Mouse (Mus musculus) CH12.LX (cell line): ENCODE results near the gene Hoxa7. TPM values are rescaled to one million over a fixed set of nuclear protein-coding genes. Genes with fewer than 3 reads are reported as not detected.

Source experiments
- DNase-seq: peaks from one replicate; pipeline ENCODE4 v3.0.0-alpha.2; 2013; ENCODE audit errors: extremely low read depth
- H3K27ac ChIP-seq: 2 replicates; pipeline ENCODE4 v1.5.1; 2012; ENCODE audit warnings: low read depth, mild to moderate bottlenecking, control low read depth, moderate library complexity; ENCODE audit not compliant: insufficient read depth
- H3K27me3 ChIP-seq: replicated peaks from 2 replicates; pipeline ENCODE3; 2012; ENCODE audit warnings: inconsistent platforms
- H3K36me3 ChIP-seq, 2 experiments: replicated peaks in 1 of 2; 2 replicates each; pipeline versions ENCODE3 to v1.6.1; 2012; ENCODE audit warnings: inconsistent platforms in 1 of 2, low read length in 1 of 2, mild to moderate bottlenecking in 1 of 2, mixed read lengths in 1 of 2, moderate library complexity in 1 of 2; ENCODE audit not compliant: control insufficient read depth in 1 of 2, insufficient read depth in 1 of 2
- H3K4me1 ChIP-seq, 2 experiments: 2 replicates each; pipeline ENCODE4 v1.6.1; 2012; ENCODE audit warnings: inconsistent platforms in 1 of 2, moderate library complexity in 1 of 2; ENCODE audit not compliant: insufficient read depth in 2 of 2, control insufficient read depth in 1 of 2
- H3K4me2 ChIP-seq: 2 replicates; pipeline ENCODE4 v1.6.1; 2012; ENCODE audit warnings: low read depth, mild to moderate bottlenecking, control low read depth; ENCODE audit not compliant: poor library complexity, insufficient read depth, severe bottlenecking
- H3K4me3 ChIP-seq, 3 experiments: fragments of 150-350 bp in 1 of 3; sonication (generic) in 1 of 3; replicated peaks in 1 of 3; 2 replicates each; pipeline versions ENCODE3 to v1.5.1; 2011 to 2012; ENCODE audit warnings: low read depth in 2 of 3, low read length in 2 of 3, mild to moderate bottlenecking in 2 of 3, moderate library complexity in 2 of 3, control low read depth in 1 of 3, improper control_type of control experiment in 1 of 3, inconsistent platforms in 1 of 3, mixed read lengths in 1 of 3; ENCODE audit not compliant: poor library complexity in 1 of 3
- H3K79me2 ChIP-seq: replicated peaks from 2 replicates; pipeline ENCODE4 v1.6.1; 2012; ENCODE audit warnings: mild to moderate bottlenecking, moderate library complexity; ENCODE audit not compliant: control insufficient read depth, poor library complexity, insufficient read depth, severe bottlenecking; ENCODE audit errors: extremely low read depth
- H3K9ac ChIP-seq: 2 replicates; pipeline ENCODE4 v1.6.1; 2012; ENCODE audit warnings: low read depth, mild to moderate bottlenecking, control low read depth, moderate library complexity; ENCODE audit not compliant: insufficient read depth
- H3K9me3 ChIP-seq: replicated peaks from 2 replicates; pipeline ENCODE3; 2012; ENCODE audit warnings: low read length, inconsistent platforms, mixed read lengths
- CHD2 ChIP-seq: IDR thresholded peaks from 2 replicates; pipeline ENCODE4 v1.6.1; 2011; ENCODE audit warnings: low read length, improper control_type of control experiment
- E2F4 ChIP-seq: IDR thresholded peaks from 2 replicates; pipeline ENCODE4 v1.6.1; 2011; ENCODE audit warnings: low read depth, low read length, improper control_type of control experiment; ENCODE audit not compliant: insufficient replicate concordance
- EP300 ChIP-seq: IDR thresholded peaks from 2 replicates; pipeline ENCODE4 v1.6.1; 2011; ENCODE audit warnings: low read length, improper control_type of control experiment
- ETS1 ChIP-seq: conservative IDR thresholded peaks from 2 replicates; pipeline ENCODE4 v1.6.1; 2012; ENCODE audit warnings: low read depth, mild to moderate bottlenecking, inconsistent platforms, low read length, improper control_type of control experiment, moderate library complexity
- GABPA ChIP-seq: IDR thresholded peaks from 2 replicates; pipeline ENCODE4 v1.6.1; 2012; ENCODE audit warnings: low read depth, low read length, improper control_type of control experiment, inconsistent platforms; ENCODE audit not compliant: insufficient replicate concordance
- JUN ChIP-seq: IDR thresholded peaks from 2 replicates; pipeline ENCODE4 v1.6.1; 2011; ENCODE audit warnings: low read depth, mild to moderate bottlenecking, low read length, improper control_type of control experiment, moderate library complexity; ENCODE audit not compliant: insufficient read depth
- KAT2A ChIP-seq: IDR thresholded peaks from 2 replicates; pipeline ENCODE4 v1.6.1; 2012; ENCODE audit warnings: low read length, improper control_type of control experiment, inconsistent platforms; ENCODE audit not compliant: insufficient replicate concordance
- MAFK ChIP-seq: IDR thresholded peaks from 2 replicates; pipeline ENCODE4 v1.6.1; 2011; ENCODE audit warnings: low read length, improper control_type of control experiment; ENCODE audit not compliant: insufficient replicate concordance
- MAX ChIP-seq: IDR thresholded peaks from 2 replicates; pipeline ENCODE4 v1.6.1; 2011; ENCODE audit warnings: low read length, improper control_type of control experiment
- MEF2A ChIP-seq: IDR thresholded peaks from 2 replicates; pipeline ENCODE4 v1.6.1; 2014; ENCODE audit warnings: low read depth, mild to moderate bottlenecking, inconsistent platforms, low read length, improper control_type of control experiment, borderline replicate concordance
- MXI1 ChIP-seq: IDR thresholded peaks from 2 replicates; pipeline ENCODE4 v1.6.1; 2011; ENCODE audit warnings: mild to moderate bottlenecking, low read depth, low read length, improper control_type of control experiment
- MYC ChIP-seq: IDR thresholded peaks from 2 replicates; pipeline ENCODE4 v1.6.1; 2011; ENCODE audit warnings: low read depth, mild to moderate bottlenecking, improper control_type of control experiment, low read length
- NRF1 ChIP-seq: IDR thresholded peaks from 2 replicates; pipeline ENCODE4 v1.6.1; 2014; ENCODE audit warnings: low read depth, mild to moderate bottlenecking, inconsistent platforms, low read length, improper control_type of control experiment, moderate library complexity
- PAX5 ChIP-seq: IDR thresholded peaks from 2 replicates; pipeline ENCODE4 v1.6.1; 2012; ENCODE audit warnings: low read length, inconsistent platforms, mixed read lengths
- RAD21 ChIP-seq: IDR thresholded peaks from 2 replicates; pipeline ENCODE4 v1.6.1; 2011; ENCODE audit warnings: low read depth, mild to moderate bottlenecking, low read length, improper control_type of control experiment, moderate library complexity
- SIN3A ChIP-seq: IDR thresholded peaks from 2 replicates; pipeline ENCODE4 v1.6.1; 2012; ENCODE audit warnings: low read length, improper control_type of control experiment, inconsistent platforms
- TBP ChIP-seq: conservative IDR thresholded peaks from 2 replicates; pipeline ENCODE4 v1.6.1; 2011; ENCODE audit warnings: low read depth, low read length, improper control_type of control experiment
- UBTF ChIP-seq: IDR thresholded peaks from 2 replicates; pipeline ENCODE4 v1.6.1; 2012; ENCODE audit warnings: low read depth, mild to moderate bottlenecking, inconsistent platforms, low read length, improper control_type of control experiment, moderate library complexity
- USF1 ChIP-seq: IDR thresholded peaks from 2 replicates; pipeline ENCODE4 v1.6.1; 2014; ENCODE audit warnings: low read depth, mild to moderate bottlenecking, inconsistent platforms, low read length, improper control_type of control experiment
- USF2 ChIP-seq: conservative IDR thresholded peaks from 2 replicates; pipeline ENCODE4 v1.6.1; 2011; ENCODE audit warnings: low read depth, low read length, improper control_type of control experiment
- ZC3H11A ChIP-seq: IDR thresholded peaks from 2 replicates; pipeline ENCODE4 v1.6.1; 2012; ENCODE audit warnings: low read depth, mild to moderate bottlenecking, inconsistent platforms, low read length, improper control_type of control experiment
- ZKSCAN1 ChIP-seq: IDR thresholded peaks from 2 replicates; pipeline ENCODE4 v1.6.1; 2012; ENCODE audit warnings: low read depth, inconsistent platforms, low read length, improper control_type of control experiment, borderline replicate concordance
- ZNF384 ChIP-seq: IDR thresholded peaks from 2 replicates; pipeline ENCODE4 v1.6.1; 2012; ENCODE audit warnings: low read depth, low read length, improper control_type of control experiment, inconsistent platforms
- dilution Hi-C: fragments of 300-500 bp; cut with MboI; formaldehyde crosslinking; loops from 2 replicates; pipeline ENCODE4 v1.14.3; 2020; ENCODE audit warnings: low sequenced_read_pairs; ENCODE audit not compliant: extremely low pct_unique_long_range_greater_than_20kb, extremely low pct_ligation_motif_present
- in situ Hi-C: fragments of 300-500 bp; cut with MboI; formaldehyde crosslinking; loops from 3 replicates; pipeline ENCODE4 v1.14.3; 2019; ENCODE audit warnings: low sequenced_read_pairs, low pct_ligation_motif_present, low pct_unique_long_range_greater_than_20kb, mixed read lengths
- polyA plus RNA-seq: library from polyadenylated mRNA; unstranded; fragments of >175 nt; gene quantifications from 2 replicates; pipeline ENCODE4 v1.2.1, GENCODE M21; 2012; ENCODE audit warnings: low read depth; ENCODE audit not compliant: insufficient read length
- total RNA-seq, 2 experiments: library from RNA; depleted of rRNA; stranded (reverse); fragments of 300-350 nt in 1 of 2; fragments of >200 nt in 1 of 2; gene quantifications; 2 replicates each; pipeline ENCODE4 v1.2.3; 2012 to 2014

Hoxa7 gene
- total and polyA plus RNA-seq, 3 experiments = 1.0 to 1.4 (median 1.1) TPM

DNA sequence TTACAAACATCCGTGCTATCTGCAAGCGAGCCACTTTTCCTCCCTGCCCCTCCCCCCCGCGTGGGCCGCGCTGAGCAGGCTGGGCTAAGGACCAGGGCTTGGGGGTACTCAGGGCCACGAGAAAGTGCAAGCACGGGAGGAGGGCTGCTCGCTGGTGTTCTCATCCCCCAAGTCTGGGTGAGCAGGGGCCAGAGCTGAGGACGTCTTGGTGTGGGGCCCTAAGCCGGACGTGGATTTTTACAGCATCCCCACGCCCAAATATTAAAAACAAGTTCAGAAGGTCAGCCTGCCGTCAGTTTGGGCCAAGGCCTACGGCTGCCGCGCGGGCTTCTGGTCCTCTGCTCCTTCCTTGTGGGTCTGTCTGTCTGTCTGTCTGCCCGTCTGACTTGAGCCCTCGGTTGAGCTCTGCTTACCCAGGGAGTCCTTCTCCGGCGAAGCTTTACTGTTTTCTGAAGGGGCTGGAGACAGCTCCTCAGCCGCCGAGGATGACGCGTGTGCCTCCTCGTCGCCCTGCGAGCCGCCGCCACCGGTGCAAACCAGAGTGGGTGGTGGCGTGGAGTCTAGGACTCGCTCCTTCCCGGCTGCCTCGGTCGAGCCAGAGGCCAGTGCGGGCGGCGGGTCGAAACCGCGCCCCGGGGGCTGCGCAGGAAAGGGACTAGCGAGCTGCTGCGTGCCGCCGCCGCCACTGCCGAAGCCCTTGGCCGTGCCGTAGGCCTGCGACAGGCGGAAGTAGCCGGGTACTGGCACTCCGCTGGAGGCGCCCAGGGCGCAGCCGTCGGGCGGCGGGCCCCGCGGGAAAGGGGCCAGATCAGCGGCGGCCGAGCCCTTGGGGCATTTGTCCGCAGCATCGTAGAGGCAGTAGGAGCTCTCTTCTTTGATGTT, 12.1 kb upstream of the Hoxa7 start:
- H3K4me2 ChIP-seq = no peak overlapping the region
- H3K36me3 ChIP-seq = peaks cover 11 to 74% of the 10 kb centered on the region in 2 experiments
- dilution Hi-C loops = no loop called here
- in situ Hi-C loops = no loop called here
- no peaks in the 10 kb centered on the region for H3K79me2 ChIP-seq
- DNase-seq = no peak
- H3K27me3 ChIP-seq = no peaks in the 10 kb centered on the region
- no peak overlapping the region for H3K27ac ChIP-seq
- no peak overlapping the region for H3K9ac ChIP-seq
- H3K9me3 ChIP-seq = peaks cover 58% of the 10 kb centered on the region
- H3K4me3 ChIP-seq = no peak overlapping the region
- no peak for TF ChIP-seq ZKSCAN1
- TF ChIP-seq KAT2A = no peak
- no peak for TF ChIP-seq MEF2A
- TF ChIP-seq JUN = no peak
- no peak for TF ChIP-seq ETS1
- no peak for TF ChIP-seq NRF1
- no peak for TF ChIP-seq EP300
- no peak for TF ChIP-seq MAFK
- TF ChIP-seq RAD21 = no peak
- TF ChIP-seq MXI1 = no peak
- no peak for TF ChIP-seq ZNF384
- TF ChIP-seq MAX = no peak
- no peak for TF ChIP-seq UBTF
- TF ChIP-seq USF1 = no peak
- no peak for TF ChIP-seq GABPA
- no peak for TF ChIP-seq PAX5
- no peak for TF ChIP-seq CHD2
- no peak for TF ChIP-seq E2F4
- H3K4me1 ChIP-seq = no peaks in the 10 kb centered on the region

- no peak for DNase-seq
- Histone ChIP-seq H3K27ac (no peak overlapping the region), H3K9ac (no peak overlapping the region), H3K9me3 (peaks cover 58% of the 10 kb centered on the region), H3K27me3 (no peaks in the 10 kb centered on the region), H3K36me3 (peaks cover 11 to 77% of the 10 kb centered on the region in 2 experiments), H3K79me2 (no peaks in the 10 kb centered on the region), H3K4me1 (no peaks in the 10 kb centered on the region), H3K4me2 (no peak overlapping the region), H3K4me3 (no peak overlapping the region)
- dilution Hi-C loops = no loop called here
- in situ Hi-C loops = no loop called here
- no peak for TF ChIP-seq PAX5
- no peak for TF ChIP-seq SIN3A
- TF ChIP-seq RAD21 = no peak
- TF ChIP-seq MYC = no peak
- no peak for TF ChIP-seq GABPA
- no peak for TF ChIP-seq E2F4
- TF ChIP-seq USF2 = no peak
- no peak for TF ChIP-seq TBP
- no peak for TF ChIP-seq ZC3H11A
- no peak for TF ChIP-seq UBTF
- no peak for TF ChIP-seq USF1
- no peak for TF ChIP-seq KAT2A
Measured at GRCm38 (mm10) chr6:52232984-52233545, 11.4 kb upstream of the Hoxa7 start.
